Mouse (Mus musculus): ENCODE results near the gene Jakmip3.

DNA sequence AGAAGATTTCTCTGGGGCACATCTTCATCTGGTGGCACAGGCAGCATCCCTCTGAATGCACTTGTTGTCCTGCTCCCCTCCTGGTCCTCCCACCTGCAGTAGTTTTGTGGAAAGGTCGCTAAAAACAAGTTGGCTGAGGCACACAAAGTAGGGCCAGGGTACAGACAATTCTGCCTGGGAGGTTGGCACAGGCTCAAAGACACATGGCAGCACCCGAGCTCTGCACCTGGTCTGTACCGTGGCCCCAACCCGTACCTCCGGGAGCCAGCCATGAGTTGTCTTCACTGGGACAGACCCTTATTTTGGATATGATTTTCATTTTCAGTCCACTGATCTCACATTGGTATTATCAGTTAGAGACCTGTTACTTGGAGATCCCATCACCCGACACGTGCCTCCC, 1.5 kb upstream of the Jakmip3 start:
- TF ChIP-seq EP300 (optimal IDR thresholded peaks at IDR 0.05) = no peak
- TF ChIP-seq CTCF (IDR thresholded peaks at IDR 0.05; ENCODE audit: low read depth) = no peak

Data from stomach, postnatal 0 days (tissue).